Mouse (Mus musculus) NIH3T3 (cell line): ENCODE results near the gene Rgs7.

Experiments
- DNase-seq: peaks from one replicate; pipeline ENCODE4 v3.0.0-alpha.2; 2012; ENCODE audit warnings: low read depth

The Rgs7 gene

DNA sequence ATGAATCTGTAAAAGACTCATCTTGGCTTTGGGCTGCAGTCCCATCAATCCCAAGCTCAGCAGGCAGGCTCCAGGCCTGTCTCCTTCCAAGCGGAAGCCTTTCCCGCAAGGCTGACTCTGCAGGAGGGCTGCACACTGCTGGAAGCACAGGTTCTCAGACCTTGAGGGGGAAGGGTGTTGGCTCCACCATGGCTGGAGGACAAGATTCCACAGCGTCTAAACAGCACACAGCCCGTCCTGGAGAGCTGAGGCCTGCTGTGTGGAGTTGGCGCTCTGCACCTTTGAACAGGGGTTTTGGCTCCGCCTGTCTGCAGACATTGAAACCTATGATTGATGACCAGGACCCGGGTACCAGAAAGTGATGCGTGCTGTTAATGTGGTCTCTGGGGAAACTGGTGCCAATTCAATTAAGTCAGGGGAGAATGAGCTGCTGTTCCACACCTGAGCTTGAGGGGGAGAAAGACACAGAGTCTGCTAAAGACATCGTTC, 463.5 kb downstream of the Rgs7 start:
- DNase-seq: no peak

DNA sequence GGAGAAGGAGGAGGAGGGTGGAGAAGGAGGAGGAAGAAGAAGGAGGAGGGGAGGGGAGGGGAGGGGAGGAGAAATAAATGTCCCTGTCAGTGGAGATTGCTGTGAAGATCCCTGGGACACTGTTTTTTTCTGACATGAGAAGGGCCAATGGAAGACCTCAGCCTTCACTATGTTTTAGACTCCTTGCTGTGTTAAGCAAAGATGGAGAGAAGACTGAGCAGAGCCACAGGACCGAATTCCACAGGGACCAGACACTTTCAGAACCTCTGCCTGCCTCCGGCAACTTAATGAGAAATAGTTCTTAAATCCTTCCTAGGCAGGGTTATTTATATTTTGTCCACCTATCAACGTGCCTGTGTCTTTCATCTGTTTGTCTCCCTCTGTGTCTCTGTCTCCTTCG, 464.0 kb downstream of the Rgs7 start:
- no peak for DNase-seq

DNA sequence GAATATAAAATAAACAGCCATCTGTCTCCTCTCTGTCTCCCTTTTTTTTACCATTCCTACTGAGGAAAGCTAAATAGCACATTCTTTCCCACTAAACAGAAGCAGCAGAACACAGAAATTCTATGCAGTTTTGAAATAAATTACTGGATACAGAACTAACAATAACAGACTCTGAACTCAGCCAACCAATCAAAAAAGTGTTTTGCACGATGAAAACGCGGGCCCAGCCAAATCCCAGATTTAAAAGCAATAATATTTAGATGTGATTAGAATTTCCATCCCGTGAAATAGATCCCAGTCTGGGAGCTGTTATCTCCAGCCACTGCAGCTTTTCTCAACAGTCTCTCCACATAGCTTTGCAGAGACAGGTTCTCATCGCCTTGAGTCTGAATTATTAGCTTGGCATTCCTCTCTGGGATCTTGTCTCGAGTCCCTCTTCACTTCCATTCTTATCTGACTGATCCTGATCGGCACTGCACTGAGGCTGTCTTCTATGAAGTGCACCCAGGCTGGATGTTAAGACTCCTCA, 466.5 kb downstream of the Rgs7 start:
- no peak for DNase-seq

DNA sequence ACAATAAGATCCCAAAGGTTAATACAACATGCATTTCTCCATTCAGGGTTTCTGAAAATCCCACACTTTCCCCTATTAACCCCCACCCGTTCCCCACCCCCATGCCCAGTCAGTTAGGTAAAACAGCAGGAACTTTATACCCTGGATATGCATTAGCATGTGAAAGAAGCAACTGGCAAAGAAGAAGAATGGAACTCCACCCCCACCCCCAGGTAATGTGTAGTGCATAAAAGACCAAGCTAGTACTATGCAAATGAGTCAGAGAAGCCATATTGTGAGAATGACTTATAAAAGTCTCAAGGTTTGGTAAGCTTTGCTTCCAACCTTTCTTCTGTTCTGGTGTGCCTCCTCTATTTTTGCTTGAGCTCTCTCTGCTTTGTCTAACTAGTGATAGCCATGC, 468.2 kb downstream of the Rgs7 start:
- no peak for DNase-seq
